Mouse (Mus musculus) midbrain, postnatal 0 days (tissue): Measurements from ENCODE around the gene Rpl10-ps3. TPM values are rescaled to one million over a fixed set of nuclear protein-coding genes. Genes with fewer than 3 reads are reported as not detected.

Source experiments
- ATAC-seq: fragments of 200-750 bp; cut with Nextera tagmentation; 2 replicates; pipeline ENCODE4 v1.8.0; 2017; ENCODE audit warnings: moderate number of reproducible peaks, mild to moderate bottlenecking, moderate TSS enrichment, moderate library complexity; ENCODE audit not compliant: low FRiP score
- DNase-seq: peaks from one replicate; pipeline ENCODE4 v3.0.0-alpha.2; 2015; ENCODE audit warnings: low spot score
- H3K27ac ChIP-seq: fragments of 300-500 bp; sonication (generic); 2 replicates; pipeline ENCODE4 v1.5.1; 2014; ENCODE audit warnings: low read depth, mild to moderate bottlenecking, low read length, mixed read lengths
- H3K27me3 ChIP-seq: fragments of 300-500 bp; sonication (generic); 2 replicates; pipeline ENCODE4 v1.6.1; 2014; ENCODE audit warnings: low read length, control low read depth, mixed read lengths; ENCODE audit not compliant: insufficient read depth
- H3K36me3 ChIP-seq: fragments of 300-500 bp; sonication (generic); 2 replicates; pipeline ENCODE4 v1.6.1; 2014; ENCODE audit warnings: low read length, control low read depth, mixed read lengths; ENCODE audit not compliant: insufficient read depth
- H3K4me1 ChIP-seq: fragments of 300-500 bp; sonication (generic); 2 replicates; pipeline ENCODE4 v1.6.1; 2014; ENCODE audit warnings: mild to moderate bottlenecking, control low read depth, antibody characterized with exemption, low read length, mixed read lengths; ENCODE audit not compliant: insufficient read depth
- H3K4me2 ChIP-seq: fragments of 300-500 bp; sonication (generic); 2 replicates; pipeline ENCODE4 v1.6.1; 2014; ENCODE audit warnings: low read depth, mild to moderate bottlenecking, low read length, mixed read lengths; ENCODE audit not compliant: poor library complexity, severe bottlenecking
- H3K4me3 ChIP-seq: fragments of 300-500 bp; sonication (generic); 2 replicates; pipeline ENCODE4 v1.5.1; 2014; ENCODE audit warnings: low read depth, mild to moderate bottlenecking, low read length, moderate library complexity
- H3K9ac ChIP-seq: fragments of 300-500 bp; sonication (generic); replicated peaks from 2 replicates; pipeline ENCODE4 v1.6.1; 2014; ENCODE audit warnings: mild to moderate bottlenecking, low read length, moderate library complexity, mixed read lengths; ENCODE audit not compliant: poor library complexity, severe bottlenecking
- H3K9me3 ChIP-seq: fragments of 300-500 bp; sonication (generic); 2 replicates; pipeline ENCODE4 v1.6.1; 2016; ENCODE audit warnings: low read length, control low read depth
- CTCF ChIP-seq: IDR thresholded peaks from 2 replicates; pipeline ENCODE4 v1.5.1; 2016; ENCODE audit warnings: antibody characterized with exemption, mild to moderate bottlenecking
- WGBS: fragments of 180-500 bp; shearing (Covaris S2); extraction: QIAGEN DNeasy Blood & Tissue Kit; methylation state at CpG from one replicate; pipeline ENCODE4 v1.1.7; 2014; 5-methylcytosine and 5-hydroxymethylcytosine counted together
- polyA plus RNA-seq: library from polyadenylated mRNA; unstranded; fragments of >200 nt; fragmentation: Nextera tagmentation; extraction: Ambion mirVana; gene quantifications from 2 replicates; pipeline ENCODE4 v1.2.1, GENCODE M21; 2015
- total RNA-seq: library from RNA; depleted of rRNA; stranded (reverse); fragments of >200 nt; gene quantifications from 2 replicates; pipeline ENCODE4 v1.2.3, GENCODE M21; 2014; rRNA removed

The Rpl10-ps3 gene
- total RNA-seq (111 and 114 TPM in 2 replicates), polyA plus RNA-seq (88.1 and 95.5 TPM in 2 replicates)

DNA sequence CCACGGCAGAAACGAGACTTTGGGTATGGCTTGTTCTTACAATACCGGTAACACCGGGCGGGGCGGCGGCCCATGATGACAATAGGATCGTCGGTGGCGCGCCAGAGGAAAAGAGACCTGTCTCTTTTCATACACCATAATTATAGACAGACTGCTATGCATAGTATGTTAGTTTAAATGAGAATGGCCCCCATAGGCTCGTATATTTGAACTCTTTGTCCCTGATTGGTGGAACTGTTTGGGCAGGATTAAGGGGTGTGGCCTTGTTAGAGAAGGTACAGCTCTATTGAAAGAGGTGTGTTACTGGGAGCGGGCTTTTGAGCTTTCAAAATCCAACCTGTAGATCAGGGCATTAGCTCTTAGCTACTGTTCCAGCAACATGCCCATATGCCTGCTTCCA is at the start of gene Rpl10-ps3:
Gene Rpl10-ps3, minus strand, starts transcription at position 101 of the 400 bp plus-strand sequence.
- H3K4me1 ChIP-seq: no peaks in the 10 kb centered on the region
- no peaks in the 10 kb centered on the region for H3K27me3 ChIP-seq
- H3K9me3 ChIP-seq: no peaks in the 10 kb centered on the region
- H3K27ac ChIP-seq: no peak within 1 kb of the TSS
- no peak for DNase-seq
- no peaks in the 10 kb centered on the region for H3K36me3 ChIP-seq
- no peak for ATAC-seq
- TF ChIP-seq CTCF: no peak
- WGBS: 96% methylated on average over 9 of the region's 13 CpGs
- no peak within 1 kb of the TSS for H3K4me3 ChIP-seq
- no peak within 1 kb of the TSS for H3K4me2 ChIP-seq
- no peak within 1 kb of the TSS for H3K9ac ChIP-seq

GRCm38 (mm10) chr9:50375598-50375997 is 30.8 kb upstream of the Rpl10-ps3 start:
- Histone ChIP-seq H3K36me3 (no peaks in the 10 kb centered on the region), H3K9me3 (no peaks in the 10 kb centered on the region), H3K27me3 (no peaks in the 10 kb centered on the region), H3K4me1 (no peaks in the 10 kb centered on the region), H3K9ac (no peak overlapping the region), H3K4me3 (no peak overlapping the region), H3K4me2 (no peak overlapping the region), H3K27ac (no peak overlapping the region)
- DNase-seq (no peak), ATAC-seq (no peak)
- TF ChIP-seq CTCF: no peak
- WGBS: 75% methylated on average over 6 of the region's 6 CpGs

GRCm38 (mm10) chr9:50374666-50375065 is 29.9 kb upstream of the Rpl10-ps3 start:
- ATAC-seq (no peak), DNase-seq (no peak)
- TF ChIP-seq CTCF: no peak
- Histone ChIP-seq H3K9ac (no peak overlapping the region), H3K4me3 (no peak overlapping the region), H3K4me2 (no peak overlapping the region), H3K27ac (no peak overlapping the region), H3K9me3 (no peaks in the 10 kb centered on the region), H3K36me3 (no peaks in the 10 kb centered on the region), H3K4me1 (no peaks in the 10 kb centered on the region), H3K27me3 (no peaks in the 10 kb centered on the region)
- WGBS: 88% methylated on average over 5 of the region's 5 CpGs

DNA sequence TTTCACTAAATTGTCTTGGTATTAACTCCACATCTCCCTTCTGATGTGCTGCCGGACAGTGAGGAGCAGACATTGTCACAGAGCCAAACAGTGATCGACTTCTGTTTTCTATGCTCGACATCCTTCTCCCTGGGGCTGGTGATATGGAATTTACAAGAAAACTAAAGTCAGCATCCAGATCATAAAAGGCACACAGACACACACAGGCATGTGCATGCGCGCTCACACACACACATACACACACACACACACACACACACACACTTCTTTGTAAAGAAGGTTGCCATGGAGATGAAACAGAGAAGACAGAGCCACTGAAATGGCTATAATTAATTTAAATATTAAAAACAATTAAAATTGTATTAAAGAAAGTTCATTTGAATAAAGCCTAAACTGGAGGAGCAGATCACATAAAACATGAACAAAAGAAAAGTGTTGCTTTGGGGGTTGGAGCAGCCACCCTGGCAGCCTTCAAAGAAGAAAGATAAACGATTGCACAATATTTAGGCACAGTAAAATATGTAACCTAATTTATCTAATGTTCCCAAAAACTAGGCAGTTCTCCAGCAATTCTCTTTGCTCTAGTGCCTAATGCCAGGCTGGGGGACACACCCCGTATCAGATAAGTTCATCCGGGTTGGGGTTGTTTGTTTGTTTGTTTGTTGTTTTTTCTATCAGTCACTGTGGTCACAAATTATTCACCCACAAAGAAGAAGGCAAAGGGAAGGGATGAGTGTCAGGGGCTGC is 24.0 kb upstream of the Rpl10-ps3 start:
- H3K9me3 ChIP-seq: no peaks in the 10 kb centered on the region
- ATAC-seq: no peak
- no peaks in the 10 kb centered on the region for H3K36me3 ChIP-seq
- 53% methylated on average over 8 of the region's 8 CpGs for WGBS
- no peak for TF ChIP-seq CTCF
- DNase-seq: peak; percentile 27
- H3K4me1 ChIP-seq: peaks cover 5% of the 10 kb centered on the region; the same call in 1 of the 2 replicates
- no peak overlapping the region for H3K27ac ChIP-seq
- H3K4me3 ChIP-seq: no peak overlapping the region
- H3K9ac ChIP-seq: no peak overlapping the region
- no peak overlapping the region for H3K4me2 ChIP-seq
- H3K27me3 ChIP-seq: no peaks in the 10 kb centered on the region

GRCm38 (mm10) chr9:50365059-50365780 is 20.5 kb upstream of the Rpl10-ps3 start:
- 51% methylated on average over 11 of the region's 11 CpGs for WGBS
- no peak for DNase-seq
- TF ChIP-seq CTCF: no peak

DNA sequence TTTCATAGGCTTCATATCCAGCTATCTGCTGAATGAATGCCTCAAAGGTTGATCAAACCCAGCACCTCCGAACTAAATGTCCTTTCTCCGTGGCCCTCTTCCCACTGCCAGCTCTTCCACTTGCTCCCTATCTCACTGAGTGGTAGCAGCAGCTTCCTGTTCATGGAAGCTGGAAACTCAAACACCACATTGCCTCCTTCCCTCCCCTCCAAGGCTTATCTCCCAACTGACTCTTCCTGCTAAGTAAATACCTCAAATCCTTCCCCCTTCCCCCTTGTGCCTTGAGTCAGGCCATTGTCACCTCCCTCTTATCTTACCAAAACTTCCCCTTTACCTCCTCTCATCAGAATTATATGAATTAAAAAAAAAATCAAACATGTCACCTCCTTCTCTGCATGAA is 19.2 kb upstream of the Rpl10-ps3 start:
- no peak for TF ChIP-seq CTCF
- no peak overlapping the region for H3K9ac ChIP-seq
- no peak overlapping the region for H3K4me3 ChIP-seq
- H3K27ac ChIP-seq: no peak overlapping the region
- DNase-seq (no peak), ATAC-seq (no peak)
- WGBS: 83% methylated on average over 2 of the region's 2 CpGs
- no peaks in the 10 kb centered on the region for H3K27me3 ChIP-seq
- H3K9me3 ChIP-seq: no peaks in the 10 kb centered on the region
- H3K4me1 ChIP-seq: peaks cover 2% of the 10 kb centered on the region; the same call in 1 of the 2 replicates
- H3K4me2 ChIP-seq: no peak overlapping the region
- no peaks in the 10 kb centered on the region for H3K36me3 ChIP-seq

More at GRCm38 (mm10) chr9:50365059-50365780, 20.5 kb upstream of the Rpl10-ps3 start:
- no peak overlapping the region for H3K4me2 ChIP-seq
- ATAC-seq: no peak
- H3K36me3 ChIP-seq: no peaks in the 10 kb centered on the region
- H3K9ac ChIP-seq: no peak overlapping the region
- H3K4me3 ChIP-seq: no peak overlapping the region
- peaks cover 5% of the 10 kb centered on the region; the same call in 1 of the 2 replicates for H3K4me1 ChIP-seq
- no peaks in the 10 kb centered on the region for H3K27me3 ChIP-seq
- H3K27ac ChIP-seq: no peak overlapping the region; the same call in 1 of the 2 replicates
- no peaks in the 10 kb centered on the region for H3K9me3 ChIP-seq
